Mouse (Mus musculus): ENCODE results near the gene Nrxn1. TPM values are rescaled to one million over a fixed set of nuclear protein-coding genes. Genes with fewer than 3 reads are reported as not detected.
A peak's percentile ranks its signal among the peaks of the same experiment; 100 is the strongest.

Gene Nrxn1
- total and polyA plus RNA-seq, 2 experiments from 2014 or later, result 242 to 376 TPM

- DNase-seq, result no peak
- ATAC-seq, result no peak
- Histone ChIP-seq H3K27me3 (ENCODE audit: insufficient read depth, low read length) (no peaks in the 10 kb centered on the region), H3K4me3 (ENCODE audit: low read depth, low read length) (no peak overlapping the region), H3K4me1 (ENCODE audit: insufficient read depth) (peaks cover 5% of the 10 kb centered on the region; the same call in 1 of the 2 replicates), H3K36me3 (ENCODE audit: insufficient read depth) (no peaks in the 10 kb centered on the region), H3K9ac (no peak overlapping the region), H3K9me3 (ENCODE audit: low read length) (no peaks in the 10 kb centered on the region), H3K4me2 (ENCODE audit: low read depth) (no peak overlapping the region), H3K27ac (ENCODE audit: low read depth, low read length) (no peak overlapping the region)
- WGBS, result 13% methylated on average over 3 of the region's 3 CpGs
- no peak for TF ChIP-seq CTCF (IDR thresholded peaks at IDR 0.05; ENCODE audit: low read depth)
These were observed 365.7 kb downstream of the Nrxn1 start for GRCm38 (mm10) chr17:90727124-90727523.

- no peak for TF ChIP-seq CTCF (IDR thresholded peaks at IDR 0.05; ENCODE audit: low read depth)
- Histone ChIP-seq H3K9ac (no peak overlapping the region), H3K4me2 (ENCODE audit: low read depth) (no peak overlapping the region), H3K36me3 (ENCODE audit: insufficient read depth) (no peaks in the 10 kb centered on the region), H3K4me3 (ENCODE audit: low read depth, low read length) (no peak overlapping the region), H3K4me1 (ENCODE audit: insufficient read depth) (no peaks in the 10 kb centered on the region), H3K27ac (ENCODE audit: low read depth, low read length) (no peak overlapping the region), H3K27me3 (ENCODE audit: insufficient read depth, low read length) (no peaks in the 10 kb centered on the region), H3K9me3 (ENCODE audit: low read length) (no peaks in the 10 kb centered on the region)
- ATAC-seq, result peak; percentile 95
- WGBS, result 25% methylated on average over 4 of the region's 4 CpGs
- peak; percentile 65 for DNase-seq
These were observed 388.1 kb downstream of the Nrxn1 start for GRCm38 (mm10) chr17:90704773-90705172.

GRCm38 (mm10) chr17:90702626-90703025 is 390.2 kb downstream of the Nrxn1 start:
- 97% methylated on average over 1 of the region's 1 CpGs for WGBS

GRCm38 (mm10) chr17:90696071-90696800 is 396.6 kb downstream of the Nrxn1 start:
- Histone ChIP-seq H3K27me3 (ENCODE audit: insufficient read depth, low read length) (no peaks in the 10 kb centered on the region), H3K36me3 (ENCODE audit: insufficient read depth) (no peaks in the 10 kb centered on the region), H3K4me3 (ENCODE audit: low read depth, low read length) (no peak overlapping the region), H3K4me1 (ENCODE audit: insufficient read depth) (no peaks in the 10 kb centered on the region), H3K4me2 (ENCODE audit: low read depth) (no peak overlapping the region), H3K9me3 (ENCODE audit: low read length) (no peaks in the 10 kb centered on the region), H3K27ac (ENCODE audit: low read depth, low read length) (peak overlapping the region; percentile 41; the same call in 1 of the 2 replicates), H3K9ac (no peak overlapping the region)
- peak; percentile 56 for ATAC-seq
- 6% methylated on average over 6 of the region's 6 CpGs for WGBS
- TF ChIP-seq CTCF (IDR thresholded peaks at IDR 0.05; ENCODE audit: low read depth), result no peak
- peak; percentile 34 for DNase-seq

More at GRCm38 (mm10) chr17:90702626-90703025, 390.2 kb downstream of the Nrxn1 start:
- H3K9me3 ChIP-seq (ENCODE audit: low read length), result no peaks in the 10 kb centered on the region
- H3K36me3 ChIP-seq (ENCODE audit: insufficient read depth), result no peaks in the 10 kb centered on the region
- no peak for TF ChIP-seq CTCF (IDR thresholded peaks at IDR 0.05; ENCODE audit: low read depth)
- no peak for DNase-seq
- no peak overlapping the region for H3K4me3 ChIP-seq (ENCODE audit: low read depth, low read length)
- ATAC-seq, result no peak
- no peaks in the 10 kb centered on the region for H3K4me1 ChIP-seq (ENCODE audit: insufficient read depth)
- H3K27me3 ChIP-seq (ENCODE audit: insufficient read depth, low read length), result no peaks in the 10 kb centered on the region
- no peak overlapping the region for H3K27ac ChIP-seq (ENCODE audit: low read depth, low read length)
- H3K4me2 ChIP-seq (ENCODE audit: low read depth), result no peak overlapping the region
- no peak overlapping the region for H3K9ac ChIP-seq

GRCm38 (mm10) chr17:90695086-90695584 is 397.7 kb downstream of the Nrxn1 start:
- no peaks in the 10 kb centered on the region for H3K36me3 ChIP-seq (ENCODE audit: insufficient read depth)
- 76% methylated on average over 5 of the region's 5 CpGs for whole genome bisulfite sequencing
- DNase-seq (no peak), ATAC-seq (no peak)
- H3K27me3 ChIP-seq (ENCODE audit: insufficient read depth, low read length), result no peaks in the 10 kb centered on the region
- H3K4me1 ChIP-seq (ENCODE audit: insufficient read depth), result no peaks in the 10 kb centered on the region
- no peak overlapping the region for H3K4me2 ChIP-seq (ENCODE audit: low read depth)
- no peak for TF ChIP-seq CTCF (IDR thresholded peaks at IDR 0.05; ENCODE audit: low read depth)
- no peak overlapping the region for H3K9ac ChIP-seq
- no peaks in the 10 kb centered on the region for H3K9me3 ChIP-seq (ENCODE audit: low read length)
- H3K27ac ChIP-seq (ENCODE audit: low read depth, low read length), result no peak overlapping the region
- no peak overlapping the region for H3K4me3 ChIP-seq (ENCODE audit: low read depth, low read length)

- H3K4me2 ChIP-seq (ENCODE audit: low read depth), result no peak overlapping the region
- H3K36me3 ChIP-seq (ENCODE audit: insufficient read depth), result no peaks in the 10 kb centered on the region
- H3K27me3 ChIP-seq (ENCODE audit: insufficient read depth, low read length), result no peaks in the 10 kb centered on the region
- H3K27ac ChIP-seq (ENCODE audit: low read depth, low read length), result no peak overlapping the region
- TF ChIP-seq CTCF (IDR thresholded peaks at IDR 0.05; ENCODE audit: low read depth), result no peak
- H3K4me1 ChIP-seq (ENCODE audit: insufficient read depth), result no peaks in the 10 kb centered on the region
- ATAC-seq (no peak), DNase-seq (no peak)
- H3K9me3 ChIP-seq (ENCODE audit: low read length), result no peaks in the 10 kb centered on the region
- H3K4me3 ChIP-seq (ENCODE audit: low read depth, low read length), result no peak overlapping the region
- no peak overlapping the region for H3K9ac ChIP-seq
These were observed 408.7 kb downstream of the Nrxn1 start for GRCm38 (mm10) chr17:90684172-90684571.

GRCm38 (mm10) chr17:90681019-90681418 is 411.9 kb downstream of the Nrxn1 start:
- Histone ChIP-seq H3K4me1 (ENCODE audit: insufficient read depth) (no peaks in the 10 kb centered on the region), H3K36me3 (ENCODE audit: insufficient read depth) (no peaks in the 10 kb centered on the region), H3K9ac (no peak overlapping the region), H3K27ac (ENCODE audit: low read depth, low read length) (no peak overlapping the region), H3K4me2 (ENCODE audit: low read depth) (no peak overlapping the region), H3K9me3 (ENCODE audit: low read length) (no peaks in the 10 kb centered on the region), H3K4me3 (ENCODE audit: low read depth, low read length) (no peak overlapping the region), H3K27me3 (ENCODE audit: insufficient read depth, low read length) (no peaks in the 10 kb centered on the region)
- no peak for ATAC-seq
- TF ChIP-seq CTCF (IDR thresholded peaks at IDR 0.05; ENCODE audit: low read depth), result no peak
- no peak for DNase-seq
- WGBS, result 29% methylated on average over 1 of the region's 1 CpGs
